Mouse (Mus musculus) gastrocnemius, postnatal 36 days (tissue): ENCODE measurements around the gene Mrps9. TPM values are rescaled to one million over a fixed set of nuclear protein-coding genes. Genes with fewer than 3 reads are reported as not detected.
"Not testable (repeated sequence)": the region's sequence is repeated elsewhere in the genome, so short reads cannot be mapped to it uniquely, and the experiment has no call there.

ENCODE experiments used
- DNase-seq, 2 experiments: peaks; one replicate each; pipeline ENCODE4 v3.0.0; 2022
- intact Hi-C: fragments of 180-260 bp; cut with DNase I; formaldehyde crosslinking; loops from one replicate; pipeline ENCODE4 v1.15.1; 2025
- long read RNA-seq, 2 experiments: library from polyadenylated mRNA; stranded (forward); transcript quantifications; one replicate each; pipeline ENCODE4 v2.0.0; 2021
- total RNA-seq, 2 experiments: library from RNA; stranded (reverse); gene quantifications; 2 replicates each; pipeline ENCODE4 v1.2.3; 2021

The Mrps9 gene
- 10 to 100 TPM; 44.5 to 49.6 TPM for total RNA-seq
- long read RNA-seq, experiment 1, transcript Mrps9-201 (11 exons, 1,418 nt), result major isoform, 50 of 57 reads
- long read RNA-seq, experiment 1, partial matches to known transcripts, result 2 of 57 reads
- long read RNA-seq, experiment 1, other reads (novel, unspliced or antisense), result 2 of 57 reads
- long read RNA-seq, experiment 2, transcript Mrps9-201 (11 exons, 1,418 nt), result major isoform, 67 of 79 reads
- long read RNA-seq, experiment 2, partial matches to known transcripts, result 8 of 79 reads
- long read RNA-seq, experiment 2, other reads (novel, unspliced or antisense), result 4 of 79 reads

DNA sequence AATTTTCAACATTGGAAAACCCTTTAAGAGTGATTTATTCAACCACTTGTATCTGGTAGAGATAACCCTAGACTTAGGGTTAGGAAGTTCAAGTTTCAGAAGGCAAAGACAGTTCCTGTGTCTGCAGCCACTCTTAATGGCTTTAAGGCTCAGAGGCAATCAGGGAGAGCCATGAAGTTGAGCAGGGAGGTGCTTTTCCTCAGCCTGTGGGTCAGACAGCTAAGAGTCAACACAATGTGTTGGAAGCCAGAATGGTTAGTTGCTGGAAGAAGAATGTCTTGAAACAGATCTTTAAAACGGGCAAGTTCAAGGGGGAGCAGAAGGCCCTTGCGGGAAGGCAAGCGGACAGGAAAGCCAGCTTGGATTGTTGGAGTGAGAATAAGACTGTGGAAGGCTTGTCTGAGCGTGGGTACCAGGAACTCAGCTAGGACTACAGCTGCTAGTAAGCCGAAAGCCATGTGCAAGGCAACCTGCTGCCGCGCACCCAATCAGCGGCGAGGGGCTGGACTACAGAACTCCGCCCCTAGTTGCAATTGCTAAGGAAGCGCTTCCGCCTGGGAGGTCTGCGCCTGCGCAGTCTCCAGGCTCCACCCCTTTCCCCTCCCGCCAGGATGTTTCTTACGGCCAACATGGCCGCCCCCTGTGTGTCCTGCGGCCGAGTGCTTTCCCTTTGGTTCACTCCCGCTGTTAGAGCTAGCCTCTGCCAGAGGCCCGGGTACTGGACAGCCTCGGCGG, at the start of gene Mrps9:
Mrps9 (plus strand) TSS at position 571 of the 735 bp plus-strand sequence.
- DNase-seq, result peak; percentile 97
- intact Hi-C loops, result no loop called here

DNA sequence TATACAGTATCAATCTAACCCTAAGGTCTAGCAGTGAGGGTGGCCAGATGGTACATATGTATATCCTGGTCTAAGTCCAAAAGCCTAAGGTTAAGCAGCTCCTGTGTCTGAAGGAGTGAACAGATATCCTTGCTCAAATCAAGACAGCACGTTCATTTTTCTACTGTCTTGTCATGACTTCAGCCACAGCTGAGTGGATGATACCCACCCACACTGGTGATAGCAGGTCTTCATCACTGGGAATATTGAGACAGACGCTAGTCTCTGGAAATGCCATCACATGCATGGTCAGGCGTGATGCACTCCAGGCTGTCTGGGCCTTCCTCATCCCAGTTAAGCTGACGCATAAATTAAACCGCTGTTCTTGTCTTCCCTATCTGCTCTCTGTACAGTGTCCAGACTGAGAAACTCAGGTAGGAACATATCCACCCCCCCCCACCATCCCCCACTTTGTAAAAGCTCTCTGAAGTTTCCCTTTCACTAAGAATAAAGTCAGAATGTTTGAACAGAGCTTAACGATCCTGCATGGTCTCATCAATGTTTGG, 37.7 kb upstream of the Mrps9 start:
- intact Hi-C loops, result no loop called here
- DNase-seq, result no peak

DNA sequence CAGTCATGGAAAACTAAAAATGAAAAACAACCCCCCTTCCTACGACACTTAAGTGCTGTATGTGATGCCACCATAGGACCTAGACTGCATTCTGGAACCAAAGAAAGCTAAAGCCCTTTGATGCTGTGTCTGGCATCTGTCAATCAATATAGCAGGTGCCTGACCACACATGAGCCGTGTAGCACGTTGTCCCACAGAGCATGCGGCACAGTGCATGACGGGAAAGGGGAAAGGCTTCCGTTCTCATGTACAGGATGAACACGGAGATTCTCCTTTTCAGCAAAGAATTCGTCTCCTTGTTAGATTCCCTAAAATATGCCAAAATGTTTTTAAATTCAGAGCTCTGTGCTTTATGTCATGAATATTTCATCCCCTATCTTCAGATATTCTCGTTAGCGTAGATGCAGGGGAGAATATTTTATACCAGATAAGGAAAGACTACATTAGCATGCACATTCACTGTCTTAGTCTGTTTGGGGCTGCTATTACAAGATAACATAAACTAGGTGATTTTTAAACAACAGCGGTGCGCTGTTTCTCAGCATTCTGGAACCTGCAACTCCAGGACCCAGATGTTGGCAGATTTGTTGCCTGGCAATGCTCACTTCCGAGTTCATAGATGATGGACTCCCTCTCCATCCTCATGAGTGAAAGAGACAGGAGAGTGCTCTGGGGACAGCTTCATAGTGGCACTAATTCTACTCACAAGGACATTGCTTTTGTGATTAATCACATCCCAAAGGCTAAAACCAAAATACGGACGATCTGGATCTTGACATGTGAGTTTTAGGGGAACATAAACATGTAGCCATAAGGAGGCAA, 36.0 kb upstream of the Mrps9 start:
- intact Hi-C loops, result no loop called here
- DNase-seq, result no peak

DNA sequence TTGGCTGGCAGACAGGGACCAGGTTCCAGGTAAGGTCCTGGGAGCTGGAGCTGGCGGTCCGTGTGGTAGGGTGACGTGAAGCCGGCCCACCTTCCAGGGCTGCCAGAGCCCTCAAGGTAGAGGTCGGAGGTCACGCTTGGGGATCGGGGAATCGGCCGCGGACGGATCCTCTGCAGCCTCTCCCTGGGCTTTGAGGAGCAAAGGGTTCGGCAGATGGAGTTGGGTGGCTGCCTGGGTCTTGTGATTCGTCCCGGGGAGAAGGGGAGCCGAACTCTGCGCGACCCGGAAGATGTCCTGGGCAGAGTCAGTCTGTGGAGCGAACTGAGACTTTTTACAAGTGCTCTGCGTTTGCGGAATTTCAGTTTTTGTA, 350 bp downstream of the Mrps9 start:
- intact Hi-C loops, result no loop called here
- DNase-seq, result peak in 1 of 2 experiments; percentile 15

DNA sequence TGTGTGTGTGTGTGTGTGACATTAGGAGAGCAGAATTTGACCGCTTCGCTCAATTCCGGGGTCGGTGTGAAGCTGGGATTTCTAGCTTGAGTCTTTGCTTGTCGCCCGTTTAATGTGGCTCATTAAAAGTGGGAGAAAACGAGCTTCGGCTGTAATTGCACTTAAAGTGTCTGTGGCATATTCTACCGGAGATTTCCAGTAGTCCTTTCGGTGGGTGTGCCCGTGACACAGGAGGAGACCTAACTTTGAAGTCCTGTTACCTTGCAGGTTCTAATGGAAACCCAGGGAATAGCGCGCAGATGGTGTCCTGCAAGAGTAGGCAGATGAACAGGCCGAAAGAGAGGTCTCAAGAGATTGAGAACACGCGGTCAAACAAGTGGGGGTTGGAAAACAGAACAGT, 777 bp downstream of the Mrps9 start:
- no peak for DNase-seq
- intact Hi-C loops, result no loop called here

DNA sequence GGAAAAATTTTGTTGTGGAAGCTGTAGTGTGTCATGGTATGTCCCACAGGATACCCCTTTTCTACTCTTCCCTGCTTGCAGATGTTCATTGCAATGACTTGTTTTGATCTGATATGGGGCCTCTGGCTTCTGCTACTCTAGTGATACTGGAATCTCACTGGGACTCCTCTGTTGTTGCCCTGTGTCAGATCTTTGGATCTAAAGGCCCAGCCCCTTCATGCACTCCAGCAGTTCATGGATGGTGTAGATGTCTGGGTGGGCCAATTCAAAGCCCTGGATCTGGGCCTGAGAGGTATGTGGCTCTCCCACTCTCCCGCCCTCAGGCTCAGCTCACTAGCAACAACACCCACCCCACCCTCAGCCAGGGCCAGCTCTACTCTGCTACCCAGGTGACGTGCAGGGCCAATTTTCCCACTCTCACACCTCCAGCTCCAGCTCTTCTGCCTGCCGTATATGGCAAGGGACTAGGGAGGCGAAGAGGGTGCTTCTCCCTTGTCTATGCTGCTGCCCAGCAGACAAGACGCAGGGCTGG, 13.8 kb downstream of the Mrps9 start:
- intact Hi-C loops, result no loop called here
- DNase-seq, result no peak

DNA sequence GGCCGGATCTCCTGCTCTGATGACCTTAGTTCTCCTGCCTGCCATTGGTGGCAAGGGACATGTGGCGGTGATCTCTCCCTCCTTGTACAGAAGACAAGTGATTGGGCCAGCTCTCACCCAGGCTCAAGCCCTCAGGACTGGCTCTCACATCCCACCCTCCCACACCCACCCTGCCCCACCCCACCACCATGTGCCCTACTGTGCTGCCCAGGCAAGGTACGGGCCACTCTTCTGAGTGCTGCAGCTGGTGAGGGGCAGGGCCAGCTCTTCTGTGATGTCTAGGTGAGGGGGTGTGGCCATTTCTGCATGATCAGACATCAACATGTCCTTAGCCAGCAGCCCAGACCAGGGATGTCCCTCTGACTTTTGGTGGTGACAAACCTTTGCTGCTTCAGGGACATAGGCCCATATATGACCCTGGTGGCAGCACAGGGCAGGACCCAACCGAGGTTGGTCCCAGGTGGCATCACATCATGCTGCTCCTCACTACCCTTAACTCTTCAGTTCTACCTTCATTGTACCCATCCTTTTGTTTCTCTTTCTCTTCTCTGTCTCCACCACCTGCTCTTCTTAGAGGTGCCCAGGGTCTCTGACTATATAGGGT, 14.4 kb downstream of the Mrps9 start:
- DNase-seq, result no peak
- intact Hi-C loops, result no loop called here

DNA sequence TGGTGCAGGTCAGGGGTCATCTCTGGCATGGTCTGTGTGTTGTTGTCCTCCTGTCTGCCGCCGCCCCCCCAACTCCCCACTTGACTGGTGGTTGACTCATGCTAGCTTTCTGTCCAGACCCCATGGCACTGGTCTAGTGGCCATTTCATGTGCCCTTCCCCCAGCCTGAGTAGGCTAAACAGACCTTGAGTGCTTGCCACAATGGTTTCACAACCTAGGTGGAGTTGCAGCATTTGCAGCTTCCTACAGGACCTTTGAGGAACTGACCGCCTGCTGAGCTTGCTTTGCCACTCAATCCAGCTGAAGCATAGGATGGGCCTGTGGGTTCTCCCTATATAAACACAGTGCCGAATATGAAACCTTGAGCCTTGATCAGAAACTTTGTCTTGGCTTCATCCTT, 15.0 kb downstream of the Mrps9 start:
- DNase-seq, result no peak
- intact Hi-C loops, result no loop called here

DNA sequence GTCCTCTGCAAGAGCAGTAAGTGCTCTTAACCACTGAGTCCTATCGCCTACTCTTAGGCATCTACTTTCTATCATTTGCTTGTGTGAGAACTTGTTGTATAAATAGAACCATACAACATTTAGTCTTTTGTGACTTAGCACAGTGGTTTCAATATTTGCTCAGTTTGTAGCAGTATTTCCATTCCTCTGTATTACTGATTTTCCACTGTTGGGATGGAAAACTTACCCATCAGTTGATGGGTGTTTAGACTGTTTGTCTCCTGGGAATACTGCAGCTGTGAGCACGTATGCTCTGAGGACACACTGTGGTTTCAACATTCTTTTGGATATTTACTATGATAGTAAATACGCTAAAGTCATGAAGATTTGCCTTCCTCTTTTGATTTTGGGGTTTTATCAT, 16.2 kb downstream of the Mrps9 start:
- no peak for DNase-seq
- intact Hi-C loops, result no loop called here

DNA sequence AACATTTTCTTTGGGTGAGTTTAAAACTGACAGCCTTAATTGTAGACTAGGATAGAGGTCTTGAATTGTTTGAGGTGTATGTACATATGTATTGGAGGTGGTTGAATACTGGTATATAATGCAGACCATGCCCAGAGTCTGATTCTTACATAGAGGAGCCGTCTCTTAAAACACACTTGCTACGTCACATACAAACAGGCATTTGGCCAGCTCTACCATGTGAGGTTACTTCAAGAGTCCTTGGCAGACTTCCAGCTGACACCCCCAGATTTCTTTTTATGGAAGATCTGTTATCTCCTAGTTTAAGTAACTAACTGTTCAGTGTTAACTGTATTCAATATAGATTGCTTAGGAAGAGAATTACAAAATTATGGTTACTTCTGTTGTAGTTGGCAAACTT, 23.1 kb downstream of the Mrps9 start:
- no peak for DNase-seq
- intact Hi-C loops, result no loop called here

DNA sequence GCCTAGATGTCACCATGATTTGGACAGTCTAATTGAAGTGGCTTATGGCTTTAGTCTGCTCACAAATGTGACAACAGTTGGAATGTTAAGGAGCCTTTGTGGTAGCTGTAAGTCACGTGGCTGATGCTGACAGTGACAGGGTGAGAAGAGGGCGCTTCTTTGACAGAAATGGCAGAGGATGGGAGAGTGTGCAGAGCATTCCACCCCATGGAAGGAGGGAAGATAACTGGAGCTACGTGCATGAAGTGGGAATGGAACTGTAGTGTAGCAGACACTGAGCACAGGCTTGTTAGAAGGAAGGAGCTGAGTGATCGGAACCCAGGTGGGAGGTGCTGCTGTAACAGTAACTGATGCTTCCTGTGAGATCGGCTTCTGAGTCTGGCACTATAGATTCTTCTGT, 24.2 kb downstream of the Mrps9 start:
- intact Hi-C loops, result no loop called here

DNA sequence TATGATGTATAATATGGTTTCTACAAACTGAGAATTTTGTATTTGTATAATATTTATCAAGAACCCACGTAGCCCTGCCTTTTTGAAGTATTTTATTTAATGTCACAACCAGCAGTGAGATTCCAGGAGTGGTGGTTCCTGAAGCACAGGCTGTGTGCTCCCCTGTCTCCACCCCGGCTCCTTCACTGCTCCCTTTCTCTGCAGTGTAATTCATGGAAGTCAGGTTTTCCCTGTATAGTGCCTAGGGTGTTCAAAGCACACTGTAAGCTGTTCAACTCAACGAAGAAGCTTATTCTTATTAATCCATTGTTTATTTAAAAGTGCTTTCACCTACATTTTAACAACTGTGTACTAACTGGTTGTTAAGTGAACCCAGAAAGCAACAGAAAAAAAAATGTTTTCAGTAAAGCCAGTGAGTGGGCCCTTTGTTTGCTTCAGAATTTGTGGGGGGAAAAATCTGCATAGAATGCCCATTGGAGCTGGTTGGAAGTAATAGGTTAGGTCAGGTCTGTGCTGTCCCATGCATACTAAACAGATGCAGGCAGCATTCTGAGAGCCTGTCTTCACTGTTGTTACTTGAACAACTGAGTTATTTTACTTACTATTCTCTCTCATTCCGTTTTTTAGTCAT, 25.5 kb downstream of the Mrps9 start:
- intact Hi-C loops, result no loop called here
- no peak for DNase-seq

More for the DNA sequence above, 24.2 kb downstream of the Mrps9 start:
- no peak for DNase-seq

DNA sequence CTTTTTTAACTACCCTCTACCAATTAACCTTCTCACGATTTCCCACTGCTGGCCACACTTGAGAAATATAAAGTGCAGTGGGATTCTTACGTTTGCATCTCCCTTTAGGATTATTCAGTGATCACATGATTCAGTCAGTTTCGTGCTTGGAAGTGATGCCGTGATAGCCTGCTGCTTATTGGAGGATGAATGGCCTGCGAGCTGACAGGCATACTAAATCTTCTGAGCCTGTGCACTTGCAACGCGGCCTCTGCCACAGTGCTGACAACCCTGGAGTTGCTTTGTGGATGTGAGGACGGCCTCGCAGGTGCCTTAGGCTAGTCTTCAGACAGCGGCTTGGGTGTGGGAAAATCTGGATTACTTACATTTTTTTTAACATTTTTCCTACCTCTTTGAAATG, 26.2 kb downstream of the Mrps9 start:
- intact Hi-C loops, result no loop called here

DNA sequence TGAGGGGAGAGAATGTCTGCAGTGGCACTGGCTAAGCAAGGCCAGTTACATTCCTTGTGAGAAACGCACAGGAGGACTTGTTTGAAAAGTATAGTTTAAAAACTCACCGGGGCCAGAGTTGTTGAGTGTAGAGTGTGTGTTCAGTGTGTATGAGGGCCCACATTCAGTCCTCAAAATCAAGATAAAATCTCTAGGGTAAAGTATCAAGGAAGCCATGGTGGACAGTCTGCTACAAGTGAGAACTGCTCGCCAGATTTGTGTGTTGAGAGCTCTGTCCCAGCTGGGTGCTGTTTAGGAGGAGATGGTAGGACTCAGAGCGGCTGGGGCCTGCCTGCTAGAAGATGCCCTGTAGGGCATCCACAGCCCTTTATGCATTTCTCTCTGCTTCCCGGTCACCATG, 27.8 kb downstream of the Mrps9 start:
- intact Hi-C loops, result no loop called here
- DNase-seq, result no peak

More for the DNA sequence above, 26.2 kb downstream of the Mrps9 start:
- no peak for DNase-seq

DNA sequence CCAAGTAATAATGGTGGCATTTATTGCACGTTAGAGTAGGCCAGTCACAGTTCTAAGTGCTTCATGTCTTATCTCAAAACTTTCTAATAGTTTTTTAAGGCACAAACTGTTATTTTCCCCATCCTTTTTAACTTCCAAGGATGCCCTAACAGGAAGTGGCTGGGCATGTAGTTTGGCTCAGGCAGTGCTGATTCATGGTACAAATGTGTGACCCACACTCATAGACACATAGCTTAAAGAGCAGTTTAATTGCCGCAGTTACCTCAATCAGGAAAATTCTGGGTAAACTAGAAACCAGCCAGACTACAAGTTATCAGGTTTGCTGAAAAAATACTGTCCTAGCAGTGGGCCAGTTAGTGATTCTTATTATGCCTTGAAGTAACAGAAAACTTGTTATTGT, 31.2 kb downstream of the Mrps9 start:
- intact Hi-C loops, result no loop called here
- DNase-seq, result no peak

DNA sequence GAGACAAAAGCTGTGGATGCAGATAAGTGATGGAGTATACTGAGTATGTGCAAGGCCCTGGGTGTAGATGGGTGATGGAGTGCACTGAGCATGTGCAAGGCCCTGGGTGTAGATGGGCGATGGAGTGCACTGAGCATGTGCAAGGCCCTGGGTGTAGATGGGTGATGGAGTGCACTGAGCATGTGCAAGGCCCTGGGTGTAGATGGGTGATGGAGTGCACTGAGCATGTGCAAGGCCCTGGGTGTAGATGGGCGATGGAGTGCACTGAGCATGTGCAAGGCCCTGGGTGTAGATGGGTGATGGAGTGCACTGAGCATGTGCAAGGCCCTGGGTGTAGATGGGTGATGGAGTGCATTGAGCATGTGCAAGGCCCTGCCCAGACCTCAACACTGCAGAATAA, 32.4 kb downstream of the Mrps9 start:
- DNase-seq, intact Hi-C loops: not testable (repeated sequence)

DNA sequence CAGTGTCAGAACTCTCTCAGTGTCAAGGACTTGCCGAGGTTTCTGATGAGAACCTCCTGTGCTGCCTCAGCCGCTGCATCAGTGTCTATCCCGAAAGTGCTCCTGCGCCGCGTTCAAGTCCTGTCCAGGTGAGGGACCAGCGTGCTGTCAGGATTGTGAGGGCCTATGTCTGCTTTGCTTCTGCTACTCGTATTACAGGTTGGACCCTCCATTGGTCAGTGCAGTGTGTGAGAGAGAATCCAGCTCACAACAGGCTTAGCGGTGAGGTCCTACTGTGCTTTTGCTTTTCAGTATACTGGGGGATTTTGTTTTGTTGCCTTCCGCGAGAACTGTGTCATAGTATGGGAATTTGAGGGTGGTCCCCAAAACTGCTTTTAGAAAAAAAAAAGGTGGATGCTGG, 36.8 kb downstream of the Mrps9 start:
- intact Hi-C loops, result no loop called here
- no peak for DNase-seq

DNA sequence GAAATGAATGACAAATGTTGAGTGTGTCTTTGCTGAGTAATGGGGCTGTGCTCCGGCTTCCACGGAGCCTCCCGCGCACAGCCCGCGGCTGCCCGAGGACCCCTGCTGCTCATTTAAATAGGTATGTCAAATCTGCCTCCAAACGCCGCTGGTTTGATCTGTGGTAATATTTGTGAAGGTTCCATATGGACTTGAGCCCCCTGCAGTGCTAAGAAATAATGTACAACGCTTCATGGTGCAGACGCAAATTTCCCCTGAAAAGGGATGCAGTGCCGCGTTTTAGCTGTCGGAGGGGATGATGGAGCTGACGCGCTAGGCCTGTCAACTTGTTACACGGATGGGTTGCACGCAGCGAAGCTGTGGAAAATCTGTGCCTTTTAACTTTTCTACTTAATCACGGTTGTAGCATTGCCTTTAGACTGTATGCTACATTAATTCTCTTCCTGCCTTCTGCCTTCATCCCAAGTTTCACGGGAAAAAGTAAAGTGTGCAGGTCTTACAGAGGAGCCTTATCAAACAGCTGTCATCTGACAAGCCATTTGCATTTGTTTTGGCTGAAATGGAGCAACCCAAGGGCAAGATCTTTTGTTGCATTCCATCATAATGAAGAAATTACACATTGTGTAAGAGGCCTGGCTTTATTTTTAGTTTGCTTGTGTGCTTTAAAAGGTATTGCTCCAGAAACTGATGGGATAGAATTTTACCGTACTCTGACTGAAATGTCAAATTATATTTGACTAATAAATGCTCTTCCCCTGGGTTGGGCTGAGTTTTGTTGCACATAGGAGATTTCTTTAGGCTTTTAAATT, 37.7 kb downstream of the Mrps9 start:
- intact Hi-C loops, result no loop called here
- no peak for DNase-seq

DNA sequence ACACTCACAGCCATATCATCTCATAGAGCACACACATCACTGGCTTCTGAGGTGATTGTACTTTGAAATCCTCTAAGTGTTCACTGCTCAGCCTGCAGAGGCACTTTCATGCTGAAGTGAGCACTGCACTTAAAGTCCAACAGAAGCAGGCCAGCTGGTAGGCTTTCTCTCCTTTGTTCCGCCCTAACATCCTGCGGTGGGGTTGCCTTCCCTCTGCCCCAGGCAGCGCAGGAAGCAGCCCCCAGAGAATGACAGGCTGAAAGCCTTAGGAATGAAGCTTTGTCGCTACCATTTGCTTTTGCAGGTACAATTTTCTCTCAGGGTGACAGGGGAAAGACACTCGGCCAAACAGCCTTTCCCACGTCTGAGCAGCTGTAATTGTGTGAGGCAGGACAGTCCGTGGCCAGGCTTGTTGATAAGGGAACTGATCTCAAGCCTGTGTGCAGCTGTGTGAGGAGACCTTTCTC, 38.4 kb downstream of the Mrps9 start:
- intact Hi-C loops, result no loop called here
- DNase-seq, result no peak
